Mouse (Mus musculus) liver, embryonic 14.5 days (tissue): Measurements from ENCODE around the gene Mbd4.

Source experiments
- CTCF ChIP-seq: IDR thresholded peaks from 2 replicates; pipeline ENCODE4 v1.5.1; 2016; ENCODE audit warnings: antibody characterized with exemption, low read depth, control low read depth
- EP300 ChIP-seq: IDR thresholded peaks from 2 replicates; pipeline ENCODE4 v1.6.1; 2016; ENCODE audit warnings: antibody characterized with exemption, low read depth

DNA sequence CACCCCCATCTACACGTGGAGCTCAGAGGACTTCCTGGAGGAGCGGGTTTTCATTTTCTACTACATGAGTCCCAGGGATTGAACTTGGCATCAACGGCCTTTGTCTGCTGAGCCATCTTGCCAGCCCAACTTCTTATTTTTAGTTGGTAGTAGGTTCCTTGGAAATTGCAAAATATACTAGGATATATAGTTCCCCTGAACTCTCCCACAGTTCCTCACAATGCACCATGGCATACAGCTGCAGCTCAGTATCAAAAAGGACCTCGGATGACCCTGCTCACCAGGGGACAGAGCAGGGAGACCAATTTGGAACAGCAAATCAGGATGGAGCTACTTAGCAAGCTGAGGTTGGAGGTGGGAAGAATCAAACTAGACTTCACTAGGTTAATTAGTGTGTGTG, 38.1 kb downstream of the Mbd4 start:
- no peak for TF ChIP-seq CTCF
- TF ChIP-seq EP300, result no peak
